Mouse (Mus musculus): ENCODE measurements at regions not wholly inside any gene's neighbourhood (a gene's known extent, or its start where the extent isn't known, plus 50 kb on each side); places are given as distances from the start of the nearest gene placed in this dataset.

- Histone ChIP-seq H3K27ac (no peak overlapping the region), H3K9me3 (replicated peaks) (no peaks in the 10 kb centered on the region), H3K4me3 (no peak overlapping the region), H3K36me3 (no peaks in the 10 kb centered on the region), H3K27me3 (ENCODE audit: low read depth, poor library complexity, severe bottlenecking) (no peaks in the 10 kb centered on the region), H3K4me1 (peaks cover 20% of the 10 kb centered on the region)
- 85% methylated on average over 6 of the region's 6 CpGs for WGBS
- no peak for DNase-seq (ENCODE audit: low spot score)
These were observed 484.1 kb upstream of the Mpdz start for GRCm38 (mm10) chr4:81926662-81927141.

- H3K4me1 ChIP-seq, result peaks cover 20% of the 10 kb centered on the region
- no peak overlapping the region for H3K4me3 ChIP-seq
- no peaks in the 10 kb centered on the region for H3K36me3 ChIP-seq
- no peak overlapping the region for H3K27ac ChIP-seq
- DNase-seq (ENCODE audit: low spot score), result no peak
- 57% methylated on average over 2 of the region's 2 CpGs for WGBS
- no peaks in the 10 kb centered on the region for H3K27me3 ChIP-seq (ENCODE audit: low read depth, poor library complexity, severe bottlenecking)
- no peaks in the 10 kb centered on the region for H3K9me3 ChIP-seq (replicated peaks)
These were observed 483.0 kb upstream of the Mpdz start for GRCm38 (mm10) chr4:81925611-81926010.

DNA sequence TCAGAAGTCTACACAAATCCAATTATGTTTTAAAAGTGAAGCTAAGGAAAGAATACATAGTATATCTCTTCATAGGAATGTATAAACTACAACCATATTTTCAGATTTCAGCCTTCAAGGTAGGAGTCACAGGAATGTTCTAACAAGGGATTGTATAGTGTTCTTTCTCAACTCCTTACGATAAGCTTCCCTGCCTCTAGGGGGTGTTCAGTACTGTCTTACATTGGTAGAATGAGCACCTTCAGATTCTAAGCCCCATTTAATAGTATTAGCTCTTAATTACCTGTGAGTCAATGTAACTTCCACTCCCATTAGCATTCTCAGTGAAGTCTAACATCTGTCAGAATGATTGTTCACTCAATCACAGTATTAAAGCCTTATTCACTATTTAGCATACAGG is 481.5 kb upstream of the Mpdz start:
- Histone ChIP-seq H3K9me3 (replicated peaks) (no peaks in the 10 kb centered on the region), H3K4me3 (no peak overlapping the region), H3K36me3 (no peaks in the 10 kb centered on the region), H3K4me1 (peaks cover 20% of the 10 kb centered on the region), H3K27ac (no peak overlapping the region), H3K27me3 (ENCODE audit: low read depth, poor library complexity, severe bottlenecking) (no peaks in the 10 kb centered on the region)
- WGBS, result 87% methylated on average over 1 of the region's 1 CpGs
- DNase-seq (ENCODE audit: low spot score), result no peak

GRCm38 (mm10) chr4:81922876-81923275 is 480.3 kb upstream of the Mpdz start:
- H3K4me3 ChIP-seq, result no peak overlapping the region
- peaks cover 12% of the 10 kb centered on the region for H3K4me1 ChIP-seq
- WGBS, result 89% methylated on average over 3 of the region's 3 CpGs
- no peaks in the 10 kb centered on the region for H3K9me3 ChIP-seq (replicated peaks)
- H3K36me3 ChIP-seq, result no peaks in the 10 kb centered on the region
- DNase-seq (ENCODE audit: low spot score), result no peak
- no peaks in the 10 kb centered on the region for H3K27me3 ChIP-seq (ENCODE audit: low read depth, poor library complexity, severe bottlenecking)
- H3K27ac ChIP-seq, result no peak overlapping the region

DNA sequence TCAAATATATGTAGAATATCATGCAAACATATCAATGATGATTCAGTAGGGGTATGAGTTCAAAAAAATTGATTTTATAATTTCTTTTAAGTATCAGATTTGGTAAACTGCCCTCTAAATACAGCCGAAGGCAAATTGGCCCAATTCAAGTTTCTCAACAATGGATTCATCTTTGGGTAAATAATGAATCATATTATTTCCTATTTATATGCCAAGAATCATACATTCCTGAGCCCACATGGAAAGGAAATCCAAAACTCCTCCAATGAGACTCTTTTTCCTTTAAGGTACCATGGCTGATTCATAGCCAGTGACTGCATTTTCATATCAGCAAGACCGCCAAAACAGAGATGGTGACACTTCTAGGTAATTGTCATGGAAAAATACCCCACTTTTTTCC is 472.4 kb upstream of the Mpdz start:
- no peak for DNase-seq (ENCODE audit: low spot score)

GRCm38 (mm10) chr4:81913296-81913695 is 470.7 kb upstream of the Mpdz start:
- H3K27ac ChIP-seq, result no peak overlapping the region
- H3K4me1 ChIP-seq, result no peaks in the 10 kb centered on the region
- H3K9me3 ChIP-seq (replicated peaks), result no peaks in the 10 kb centered on the region
- no peaks in the 10 kb centered on the region for H3K27me3 ChIP-seq (ENCODE audit: low read depth, poor library complexity, severe bottlenecking)
- no peak for DNase-seq (ENCODE audit: low spot score)
- no peaks in the 10 kb centered on the region for H3K36me3 ChIP-seq
- no peak overlapping the region for H3K4me3 ChIP-seq
- 83% methylated on average over 10 of the region's 10 CpGs for WGBS

More for the DNA sequence above, 472.4 kb upstream of the Mpdz start:
- H3K27ac ChIP-seq, result no peak overlapping the region
- no peaks in the 10 kb centered on the region for H3K4me1 ChIP-seq
- no peaks in the 10 kb centered on the region for H3K36me3 ChIP-seq
- WGBS, result 94% methylated on average over 2 of the region's 2 CpGs
- H3K9me3 ChIP-seq (replicated peaks), result no peaks in the 10 kb centered on the region
- no peaks in the 10 kb centered on the region for H3K27me3 ChIP-seq (ENCODE audit: low read depth, poor library complexity, severe bottlenecking)
- H3K4me3 ChIP-seq, result no peak overlapping the region

DNA sequence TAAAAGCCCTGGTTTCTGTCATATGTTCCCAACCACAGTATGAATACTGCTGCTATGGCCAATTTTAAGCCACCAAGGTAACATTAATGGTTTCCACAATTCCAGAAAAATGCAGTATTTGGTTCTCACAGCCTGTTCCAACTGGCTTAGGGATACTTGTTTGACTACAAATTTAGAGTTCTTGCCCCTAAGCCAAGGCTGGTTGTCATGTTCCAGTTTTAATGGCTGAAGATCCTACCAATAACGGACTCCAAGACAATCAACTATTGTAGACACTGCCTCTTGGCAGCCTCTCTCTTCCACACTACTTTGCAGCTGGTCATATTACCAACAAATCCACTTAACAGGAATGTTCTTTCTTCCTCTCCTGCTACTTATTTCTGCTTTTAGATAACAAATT is 470.0 kb upstream of the Mpdz start:
- H3K4me1 ChIP-seq, result no peaks in the 10 kb centered on the region
- no peaks in the 10 kb centered on the region for H3K9me3 ChIP-seq (replicated peaks)
- no peak overlapping the region for H3K4me3 ChIP-seq
- no peak overlapping the region for H3K27ac ChIP-seq
- H3K27me3 ChIP-seq (ENCODE audit: low read depth, poor library complexity, severe bottlenecking), result no peaks in the 10 kb centered on the region
- no peaks in the 10 kb centered on the region for H3K36me3 ChIP-seq
- no peak for DNase-seq (ENCODE audit: low spot score)
- 88% methylated on average over 1 of the region's 1 CpGs for WGBS

DNA sequence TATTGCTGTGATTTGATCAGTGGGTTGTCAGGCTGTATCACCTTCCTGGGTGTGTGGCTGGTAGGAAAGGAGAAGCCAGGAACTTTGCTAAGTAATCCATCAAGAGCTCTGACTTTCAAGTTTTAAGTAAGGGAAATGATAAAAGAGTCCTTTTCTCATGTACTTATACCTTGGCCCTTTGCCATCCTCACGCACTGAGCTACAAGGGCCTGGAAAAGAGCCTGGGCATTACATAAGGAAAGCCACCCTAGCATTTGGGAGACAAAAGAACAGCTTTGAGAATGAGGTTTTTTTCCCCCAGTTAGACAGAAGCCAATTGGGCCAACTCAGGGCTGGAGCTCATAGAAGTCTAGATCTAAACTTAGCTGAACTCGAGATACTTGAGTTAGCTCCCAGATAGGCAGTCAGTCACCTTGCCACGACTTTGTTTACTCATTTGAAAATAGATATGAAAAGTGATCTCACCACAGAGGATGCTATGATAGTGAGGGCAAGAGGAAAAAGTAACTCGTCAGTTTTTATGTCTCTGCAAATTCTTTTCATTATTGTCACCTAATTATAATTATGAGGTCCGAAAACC is 457.4 kb upstream of the Mpdz start:
- Histone ChIP-seq H3K36me3 (no peaks in the 10 kb centered on the region), H3K4me3 (no peak overlapping the region), H3K27ac (no peak overlapping the region), H3K9me3 (replicated peaks) (no peaks in the 10 kb centered on the region), H3K4me1 (no peaks in the 10 kb centered on the region), H3K27me3 (ENCODE audit: low read depth, poor library complexity, severe bottlenecking) (no peaks in the 10 kb centered on the region)
- WGBS, result 83% methylated on average over 5 of the region's 5 CpGs
- no peak for DNase-seq (ENCODE audit: low spot score)

GRCm38 (mm10) chr4:81898661-81899060 is 456.0 kb upstream of the Mpdz start:
- no peaks in the 10 kb centered on the region for H3K27me3 ChIP-seq (ENCODE audit: low read depth, poor library complexity, severe bottlenecking)

GRCm38 (mm10) chr4:81897451-81897850 is 454.8 kb upstream of the Mpdz start:
- Histone ChIP-seq H3K4me1 (no peaks in the 10 kb centered on the region), H3K36me3 (no peaks in the 10 kb centered on the region), H3K27me3 (ENCODE audit: low read depth, poor library complexity, severe bottlenecking) (no peaks in the 10 kb centered on the region), H3K27ac (no peak overlapping the region), H3K9me3 (replicated peaks) (no peaks in the 10 kb centered on the region), H3K4me3 (no peak overlapping the region)
- DNase-seq (ENCODE audit: low spot score), result no peak
- 89% methylated on average over 5 of the region's 5 CpGs for WGBS

More at GRCm38 (mm10) chr4:81898661-81899060, 456.0 kb upstream of the Mpdz start:
- Histone ChIP-seq H3K4me3 (no peak overlapping the region), H3K9me3 (replicated peaks) (no peaks in the 10 kb centered on the region), H3K4me1 (no peaks in the 10 kb centered on the region), H3K27ac (no peak overlapping the region), H3K36me3 (no peaks in the 10 kb centered on the region)
- DNase-seq (ENCODE audit: low spot score), result no peak
- 90% methylated on average over 2 of the region's 2 CpGs for WGBS

DNA sequence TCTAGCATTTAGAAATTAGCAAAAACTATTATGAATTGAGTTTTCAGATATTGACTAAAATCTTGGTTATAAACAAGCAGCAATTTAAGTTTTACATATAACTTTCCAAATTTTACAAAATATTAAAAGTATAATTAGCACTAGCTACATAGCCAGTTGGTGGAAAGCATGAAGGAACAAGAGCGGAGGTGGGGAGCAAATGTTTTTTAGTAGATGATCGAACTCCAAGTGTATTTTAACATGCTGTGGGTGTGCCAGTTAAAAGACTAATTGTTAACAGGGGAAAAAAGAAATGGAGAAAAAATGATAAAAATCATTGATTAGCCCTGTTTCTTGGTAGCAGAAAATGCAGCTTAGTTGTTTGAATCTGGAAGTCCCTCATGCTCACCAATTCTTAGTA is 426.3 kb upstream of the Mpdz start:
- no peak overlapping the region for H3K4me3 ChIP-seq
- no peak overlapping the region for H3K27ac ChIP-seq
- no peaks in the 10 kb centered on the region for H3K27me3 ChIP-seq (ENCODE audit: low read depth, poor library complexity, severe bottlenecking)
- no peak for DNase-seq (ENCODE audit: low spot score)
- H3K4me1 ChIP-seq, result no peaks in the 10 kb centered on the region
- no peaks in the 10 kb centered on the region for H3K9me3 ChIP-seq (replicated peaks)
- H3K36me3 ChIP-seq, result no peaks in the 10 kb centered on the region
- WGBS, result 93% methylated on average over 2 of the region's 2 CpGs

DNA sequence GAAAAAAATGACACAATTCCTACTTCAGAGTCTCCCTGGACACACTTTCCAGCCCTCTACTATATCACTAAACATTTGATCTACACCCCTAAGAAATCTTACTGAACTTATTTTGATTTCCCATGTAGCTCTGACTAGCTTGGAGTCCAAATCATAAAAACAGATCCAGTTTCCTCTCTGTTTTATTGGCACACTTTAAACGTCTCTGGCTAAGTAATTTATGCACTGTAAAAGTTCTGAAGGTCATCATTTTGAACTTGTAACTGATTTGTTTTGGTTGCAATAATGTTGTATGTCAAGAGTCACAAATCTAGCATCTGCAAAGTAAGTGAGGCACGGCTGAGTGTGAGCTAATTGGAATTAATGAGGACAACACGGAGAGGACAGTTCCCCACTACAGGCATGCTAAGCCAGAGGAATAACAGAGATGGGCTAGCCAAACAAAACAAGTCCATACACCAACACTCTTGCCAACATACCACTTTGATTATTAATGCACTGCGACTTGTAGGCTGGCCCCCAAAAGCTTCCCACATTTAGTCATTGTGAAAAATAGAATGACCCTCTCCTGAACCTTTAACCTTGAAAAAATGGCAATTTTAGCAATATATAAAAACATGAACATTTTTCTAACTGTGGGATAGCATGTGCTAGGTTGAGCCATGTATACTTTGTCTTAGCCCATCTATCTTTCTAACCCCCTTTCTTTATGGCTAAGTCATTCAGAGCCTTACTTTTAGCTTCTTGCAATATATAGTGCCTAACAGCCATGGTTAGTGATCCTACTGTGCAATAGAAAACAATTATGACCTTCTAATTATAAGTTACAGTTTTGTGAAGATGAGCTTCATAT is 399.3 kb upstream of the Mpdz start:
- Histone ChIP-seq H3K4me3 (no peak overlapping the region), H3K4me1 (peaks cover 4% of the 10 kb centered on the region; the same call in 1 of the 2 replicates), H3K36me3 (no peaks in the 10 kb centered on the region), H3K27me3 (ENCODE audit: low read depth, poor library complexity, severe bottlenecking) (no peaks in the 10 kb centered on the region), H3K9me3 (replicated peaks) (no peaks in the 10 kb centered on the region), H3K27ac (no peak overlapping the region)
- no peak for DNase-seq (ENCODE audit: low spot score)
- WGBS, result 62% methylated on average over 4 of the region's 4 CpGs

DNA sequence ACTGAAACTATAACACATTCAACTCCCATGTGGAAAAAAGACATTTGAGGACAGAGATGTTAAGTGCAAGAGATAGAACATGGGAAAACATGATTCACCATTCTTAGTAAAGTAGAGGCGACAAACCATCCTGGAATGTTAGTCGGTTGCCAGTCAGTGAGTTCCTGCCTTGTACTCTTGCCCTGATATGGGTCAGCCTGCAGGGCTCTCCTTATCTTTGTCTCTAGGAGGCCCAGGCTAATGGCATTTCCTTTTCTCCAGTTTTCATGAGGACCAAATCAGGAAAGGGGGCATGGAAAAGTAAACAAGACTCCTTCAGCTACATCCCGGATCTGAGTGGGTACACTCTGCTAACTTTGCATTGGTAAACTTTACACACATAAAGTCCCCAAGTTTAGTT is 387.4 kb upstream of the Mpdz start:
- 77% methylated on average over 3 of the region's 3 CpGs for WGBS

More for the DNA sequence above, 387.4 kb upstream of the Mpdz start:
- Histone ChIP-seq H3K4me1 (peaks cover 4% of the 10 kb centered on the region), H3K27me3 (ENCODE audit: low read depth, poor library complexity, severe bottlenecking) (no peaks in the 10 kb centered on the region), H3K4me3 (no peak overlapping the region), H3K27ac (no peak overlapping the region), H3K9me3 (replicated peaks) (no peaks in the 10 kb centered on the region), H3K36me3 (no peaks in the 10 kb centered on the region)
- no peak for DNase-seq (ENCODE audit: low spot score)
